Mouse (Mus musculus) midbrain, embryonic 12.5 days (tissue): ENCODE results near the gene Egfem1. TPM values are rescaled to one million over a fixed set of nuclear protein-coding genes. Genes with fewer than 3 reads are reported as not detected.

Experiments
- ATAC-seq: fragments of 200-750 bp; cut with Nextera tagmentation; 2 replicates; pipeline ENCODE4 v1.8.0; 2017; ENCODE audit warnings: low read depth, moderate TSS enrichment, moderate library complexity; ENCODE audit not compliant: low FRiP score
- H3K27ac ChIP-seq: fragments of 300-500 bp; sonication (generic); replicated peaks from 2 replicates; pipeline ENCODE4 v1.5.1; 2016; ENCODE audit warnings: mild to moderate bottlenecking
- H3K27me3 ChIP-seq: fragments of 300-500 bp; sonication (generic); 2 replicates; pipeline ENCODE4 v1.6.1; 2016; ENCODE audit warnings: mild to moderate bottlenecking
- H3K36me3 ChIP-seq: fragments of 300-500 bp; sonication (generic); 2 replicates; pipeline ENCODE4 v1.6.1; 2016
- H3K4me1 ChIP-seq: fragments of 300-500 bp; sonication (generic); 2 replicates; pipeline ENCODE4 v1.6.1; 2016
- H3K4me2 ChIP-seq: fragments of 300-500 bp; sonication (generic); replicated peaks from 2 replicates; pipeline ENCODE4 v1.6.1; 2016; ENCODE audit warnings: mild to moderate bottlenecking, moderate library complexity
- H3K4me3 ChIP-seq: fragments of 300-500 bp; sonication (generic); 2 replicates; pipeline ENCODE4 v1.5.1; 2016; ENCODE audit warnings: mild to moderate bottlenecking
- H3K9ac ChIP-seq: fragments of 300-500 bp; sonication (generic); replicated peaks from 2 replicates; pipeline ENCODE4 v1.6.1; 2016; ENCODE audit warnings: mild to moderate bottlenecking, moderate library complexity
- H3K9me3 ChIP-seq: fragments of 300-500 bp; sonication (generic); 2 replicates; pipeline ENCODE4 v1.6.1; 2016; ENCODE audit warnings: mild to moderate bottlenecking
- WGBS: fragments of 180-500 bp; shearing (Covaris S2); methylation state at CpG from one replicate; pipeline ENCODE4 v1.1.7; 2016; 5-methylcytosine and 5-hydroxymethylcytosine counted together
- polyA plus RNA-seq: library from polyadenylated mRNA; unstranded; fragments of >200 nt; fragmentation: Nextera tagmentation; extraction: Ambion mirVana; gene quantifications from 2 replicates; pipeline ENCODE4 v1.2.1, GENCODE M21; 2016

The Egfem1 gene
- polyA plus RNA-seq = 16.9 and 21.4 TPM in 2 replicates

DNA sequence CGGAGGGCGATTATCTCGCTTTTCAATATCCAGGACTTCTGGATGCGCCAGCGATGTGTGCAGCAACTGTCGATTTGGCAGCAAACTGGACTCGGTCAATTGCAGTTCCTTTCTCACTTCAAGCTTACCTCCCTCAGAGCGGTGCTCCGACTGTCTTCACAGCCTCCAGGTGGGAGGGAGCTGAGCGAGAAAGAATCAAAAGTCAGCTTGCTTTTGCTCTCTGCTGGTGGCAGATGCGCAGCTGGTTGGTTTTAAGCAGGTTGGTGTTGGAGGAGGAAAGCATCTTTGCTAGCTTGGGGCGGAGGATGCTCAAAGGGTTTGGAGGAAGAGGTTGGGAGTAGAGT lies at the start of gene Egfem1:
Gene Egfem1, plus strand, starts transcription at position 72 of the 344 bp plus-strand sequence.
- H3K27me3 ChIP-seq = peaks cover 16% of the 10 kb centered on the region
- ATAC-seq = no peak; the same call in 1 of the 2 replicates
- H3K36me3 ChIP-seq = no peaks in the 10 kb centered on the region
- H3K9ac ChIP-seq = peak within 1 kb of the TSS; percentile 68
- WGBS = 5% methylated on average over 12 of the region's 12 CpGs
- H3K4me3 ChIP-seq = peak within 1 kb of the TSS; percentile 64
- H3K27ac ChIP-seq = peak within 1 kb of the TSS; percentile 71
- H3K9me3 ChIP-seq = no peaks in the 10 kb centered on the region
- peak within 1 kb of the TSS; percentile 85 for H3K4me2 ChIP-seq
- H3K4me1 ChIP-seq = peaks cover 21% of the 10 kb centered on the region

DNA sequence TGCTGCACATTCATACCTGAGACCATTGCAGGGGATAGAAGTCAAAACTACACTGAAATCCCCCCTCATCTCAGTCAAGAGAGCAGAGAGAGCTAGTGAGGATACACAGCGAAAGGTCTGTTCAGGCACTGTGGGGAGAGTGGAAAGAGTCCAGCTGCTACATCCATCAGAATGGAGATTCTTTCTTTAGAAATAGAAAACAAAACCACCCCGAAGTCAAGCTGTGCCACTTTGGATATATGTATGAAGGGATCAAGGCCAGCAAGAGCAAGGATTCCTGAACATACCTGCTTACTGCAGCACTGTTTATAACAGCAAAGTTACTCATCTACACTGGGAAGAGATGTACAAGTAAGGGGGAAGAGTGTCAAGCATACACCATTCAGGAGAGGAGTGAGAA lies 48.7 kb upstream of the Egfem1 start:
- 55% methylated on average over 2 of the region's 2 CpGs for WGBS
- 0 out of 2 replicates have a peak, but pooled peaks cover 2% of the 10 kb centered on the region for H3K4me1 ChIP-seq
- no peak for ATAC-seq
- H3K4me3 ChIP-seq = no peak overlapping the region
- H3K4me2 ChIP-seq = no peak overlapping the region
- no peak overlapping the region for H3K27ac ChIP-seq
- H3K9me3 ChIP-seq = no peaks in the 10 kb centered on the region
- no peak overlapping the region for H3K9ac ChIP-seq
- no peaks in the 10 kb centered on the region for H3K27me3 ChIP-seq
- H3K36me3 ChIP-seq = no peaks in the 10 kb centered on the region

DNA sequence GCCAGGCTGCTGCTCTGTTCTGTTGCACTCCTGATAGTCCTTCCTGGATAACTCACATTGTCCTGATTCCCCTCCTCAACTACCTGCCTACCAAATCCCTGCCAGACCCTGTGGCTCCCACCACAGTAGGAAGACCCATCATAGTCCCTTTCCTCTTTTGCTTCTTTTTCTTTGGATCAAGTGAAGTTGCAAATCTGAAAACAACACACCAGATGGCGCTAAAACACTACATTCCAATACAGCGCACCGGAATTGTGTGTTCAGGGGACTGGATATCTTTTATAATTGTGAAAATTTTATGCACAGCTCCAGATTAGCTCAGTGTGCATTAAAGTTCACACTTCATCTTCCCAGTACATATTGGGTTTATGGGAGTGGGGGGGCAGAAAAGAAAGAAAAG lies 45.7 kb upstream of the Egfem1 start:
- no peak overlapping the region for H3K9ac ChIP-seq
- H3K4me2 ChIP-seq = no peak overlapping the region
- no peak overlapping the region for H3K4me3 ChIP-seq
- 6% methylated on average over 3 of the region's 3 CpGs for WGBS
- no peak overlapping the region for H3K27ac ChIP-seq
- H3K36me3 ChIP-seq = no peaks in the 10 kb centered on the region
- 0 out of 2 replicates have a peak, but pooled peaks cover 7% of the 10 kb centered on the region for H3K4me1 ChIP-seq
- H3K27me3 ChIP-seq = no peaks in the 10 kb centered on the region
- H3K9me3 ChIP-seq = 0 out of 2 replicates have a peak, but pooled peaks cover 5% of the 10 kb centered on the region
- peak; percentile 58 for ATAC-seq

DNA sequence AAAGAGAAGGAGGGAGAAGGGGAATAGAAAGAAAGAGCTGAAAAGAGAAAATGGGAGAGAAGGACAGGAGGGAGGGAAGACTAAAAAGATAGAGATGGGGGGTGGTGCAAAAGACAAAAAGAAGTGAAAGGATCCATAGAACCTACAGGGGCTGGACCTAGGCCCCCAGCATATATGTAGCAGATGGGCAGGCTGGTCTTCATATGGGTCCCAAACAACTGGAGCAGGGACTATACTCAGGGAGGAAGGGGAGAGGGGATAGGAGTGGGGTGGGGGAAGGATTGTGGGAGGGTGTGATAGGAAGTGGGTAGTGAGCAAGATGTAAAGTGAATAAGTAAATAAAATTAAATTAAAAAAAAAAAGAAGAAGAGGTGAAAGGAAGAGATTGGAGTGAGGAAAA lies 45.2 kb upstream of the Egfem1 start:
- no peaks in the 10 kb centered on the region for H3K27me3 ChIP-seq
- no peak overlapping the region for H3K27ac ChIP-seq
- H3K9ac ChIP-seq = no peak overlapping the region
- H3K9me3 ChIP-seq = 0 out of 2 replicates have a peak, but pooled peaks cover 6% of the 10 kb centered on the region
- H3K4me1 ChIP-seq = 0 out of 2 replicates have a peak, but pooled peaks cover 7% of the 10 kb centered on the region
- no peaks in the 10 kb centered on the region for H3K36me3 ChIP-seq
- H3K4me3 ChIP-seq = no peak overlapping the region
- no peak overlapping the region for H3K4me2 ChIP-seq
- 0 out of 2 replicates have a peak, but pooled peaks have one; percentile 60 for ATAC-seq

DNA sequence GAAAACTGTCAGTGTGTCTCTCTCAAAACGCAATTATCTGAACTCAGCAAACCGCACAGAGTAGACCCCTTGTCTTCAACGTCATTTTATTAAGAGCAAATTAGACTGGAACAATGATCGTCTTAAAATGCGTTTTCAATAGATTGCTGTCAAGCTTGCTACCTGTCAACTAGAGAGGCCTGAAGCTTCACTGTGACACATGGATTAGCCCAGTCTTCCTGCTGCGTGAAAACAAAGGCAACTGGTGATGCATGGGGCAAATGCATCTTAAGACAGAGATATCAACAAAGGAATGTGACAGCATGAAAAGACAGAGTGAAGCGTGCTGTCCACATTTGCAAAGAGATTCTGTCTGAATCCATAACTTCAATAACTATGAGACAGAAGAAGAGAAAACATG lies 41.8 kb upstream of the Egfem1 start:
- no peak for ATAC-seq
- Histone ChIP-seq H3K36me3 (no peaks in the 10 kb centered on the region), H3K9me3 (0 out of 2 replicates have a peak, but pooled peaks cover 6% of the 10 kb centered on the region), H3K4me3 (no peak overlapping the region), H3K27me3 (no peaks in the 10 kb centered on the region), H3K27ac (no peak overlapping the region), H3K4me1 (0 out of 2 replicates have a peak, but pooled peaks cover 7% of the 10 kb centered on the region), H3K4me2 (no peak overlapping the region), H3K9ac (no peak overlapping the region)
- WGBS = 30% methylated on average over 7 of the region's 7 CpGs

DNA sequence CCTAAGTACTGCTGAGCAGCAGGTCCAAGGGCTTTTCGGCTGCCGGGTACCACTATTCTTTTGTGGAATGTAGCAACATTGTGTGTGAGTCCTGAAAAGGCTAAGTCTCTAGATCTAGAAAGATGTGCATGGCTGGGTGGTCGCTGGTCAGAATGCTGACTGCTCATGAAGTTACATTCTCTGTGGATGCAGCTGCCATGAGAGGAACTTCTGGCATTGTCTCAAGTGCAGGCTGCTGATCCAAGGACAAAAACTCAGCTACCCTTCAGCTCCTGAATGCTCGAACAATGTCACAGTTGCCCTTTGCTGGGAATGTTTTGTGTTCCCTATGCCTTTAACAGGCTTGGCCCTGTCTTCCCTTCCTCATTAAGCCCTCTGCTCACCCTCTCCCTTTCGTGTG lies 35.5 kb upstream of the Egfem1 start:
- Histone ChIP-seq H3K27ac (peak overlapping the region; percentile 49; the same call in 1 of the 2 replicates), H3K27me3 (no peaks in the 10 kb centered on the region), H3K9me3 (no peaks in the 10 kb centered on the region), H3K4me2 (no peak overlapping the region), H3K4me3 (no peak overlapping the region), H3K9ac (no peak overlapping the region), H3K36me3 (no peaks in the 10 kb centered on the region), H3K4me1 (peaks cover 15% of the 10 kb centered on the region)
- WGBS = 8% methylated on average over 5 of the region's 5 CpGs
- ATAC-seq = peak; percentile 69; the same call in 1 of the 2 replicates

DNA sequence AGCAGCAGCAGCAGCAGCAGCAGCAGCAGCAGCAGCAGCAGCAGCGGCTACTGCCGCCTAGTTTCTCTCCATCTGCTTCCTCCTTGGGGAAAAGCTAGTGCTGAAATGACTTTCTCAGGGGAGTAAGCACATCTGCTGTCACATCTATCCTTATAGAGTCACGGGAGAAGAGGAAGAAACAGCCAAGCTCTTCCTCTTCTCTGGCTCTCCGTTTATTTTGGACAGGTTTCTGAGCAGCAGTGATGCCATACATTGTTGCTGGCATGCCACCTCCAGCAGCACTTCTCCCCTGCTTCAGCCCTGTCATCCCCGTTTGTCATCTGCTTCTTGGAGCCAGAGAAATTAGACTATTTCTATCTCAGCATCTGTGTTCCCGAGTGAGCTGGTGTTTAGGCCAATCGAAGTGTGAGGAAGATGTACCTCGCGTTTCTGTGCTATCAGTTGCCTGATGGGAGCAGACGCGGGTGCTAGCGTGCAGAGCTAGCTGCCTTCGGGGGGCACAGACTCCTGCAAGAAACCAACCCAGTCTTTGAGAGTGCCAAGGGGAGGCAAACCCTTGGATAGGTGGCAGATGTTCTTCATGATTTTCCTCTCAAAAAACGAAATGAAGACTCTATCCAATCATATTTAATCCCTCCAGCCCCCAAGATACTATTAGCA lies 34.4 kb upstream of the Egfem1 start:
- Histone ChIP-seq H3K27ac (peak overlapping the region; percentile 11; the same call in 1 of the 2 replicates), H3K4me1 (peaks cover 15% of the 10 kb centered on the region), H3K36me3 (no peaks in the 10 kb centered on the region), H3K9me3 (no peaks in the 10 kb centered on the region), H3K4me3 (no peak overlapping the region), H3K9ac (no peak overlapping the region), H3K4me2 (peak overlapping the region; percentile 29; the same call in 1 of the 2 replicates), H3K27me3 (no peaks in the 10 kb centered on the region)
- 69% methylated on average over 14 of the region's 14 CpGs for WGBS
- ATAC-seq = no peak

DNA sequence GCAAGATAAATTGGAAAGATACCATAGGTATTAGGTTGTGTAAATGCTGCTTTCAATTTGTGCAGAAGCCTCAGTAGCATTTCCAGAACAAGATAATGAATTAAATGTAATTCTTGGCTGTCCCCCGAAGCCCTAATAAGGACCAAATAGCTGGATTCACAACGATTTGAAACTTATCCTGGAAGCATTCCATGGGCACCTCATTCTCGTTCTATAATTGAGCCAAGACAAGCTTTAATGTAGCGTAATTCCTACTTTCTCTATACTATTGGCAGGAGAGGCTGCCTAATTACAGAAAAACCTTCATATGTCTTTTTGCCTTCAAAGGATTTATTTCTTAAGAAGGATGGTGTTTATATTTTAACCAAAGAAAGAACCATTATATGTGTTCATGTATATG lies 18.7 kb upstream of the Egfem1 start:
- H3K9ac ChIP-seq = no peak overlapping the region
- ATAC-seq = no peak
- H3K4me3 ChIP-seq = no peak overlapping the region
- H3K4me2 ChIP-seq = no peak overlapping the region
- 81% methylated on average over 4 of the region's 4 CpGs for WGBS
- H3K4me1 ChIP-seq = no peaks in the 10 kb centered on the region
- no peaks in the 10 kb centered on the region for H3K36me3 ChIP-seq
- H3K9me3 ChIP-seq = no peaks in the 10 kb centered on the region
- H3K27me3 ChIP-seq = no peaks in the 10 kb centered on the region
- no peak overlapping the region for H3K27ac ChIP-seq

DNA sequence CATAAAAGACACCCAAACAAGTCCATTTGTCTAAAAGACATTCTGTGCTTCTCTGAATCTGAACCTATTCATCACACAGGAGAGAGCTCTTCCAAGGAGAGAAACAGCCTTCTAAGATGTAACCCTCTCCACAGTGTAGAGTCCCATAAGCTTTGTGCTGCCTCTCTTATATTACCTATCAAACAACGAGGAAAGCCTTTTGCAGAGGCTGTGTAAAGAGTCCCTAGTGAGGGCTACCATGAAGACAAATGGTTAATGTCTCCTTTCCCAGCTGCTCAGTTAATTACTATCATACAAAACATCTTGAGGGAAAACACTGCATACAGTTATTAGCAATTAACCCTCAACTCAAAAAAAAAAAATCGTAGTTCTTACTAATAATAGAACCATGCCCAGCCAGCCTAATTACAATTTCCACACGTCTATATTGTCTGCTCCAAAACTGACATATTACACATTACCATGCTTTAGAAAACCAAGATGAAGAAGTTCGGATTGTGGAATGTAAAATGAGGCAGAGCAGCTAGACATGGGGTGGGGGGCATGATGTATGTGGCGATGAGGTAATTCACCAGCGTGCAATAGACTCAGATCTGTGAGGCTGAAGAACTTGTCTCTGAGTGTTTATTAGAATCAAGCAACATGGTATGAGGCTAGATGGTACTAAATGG lies 13.3 kb upstream of the Egfem1 start:
- no peak for ATAC-seq
- no peaks in the 10 kb centered on the region for H3K9me3 ChIP-seq
- H3K9ac ChIP-seq = no peak overlapping the region

DNA sequence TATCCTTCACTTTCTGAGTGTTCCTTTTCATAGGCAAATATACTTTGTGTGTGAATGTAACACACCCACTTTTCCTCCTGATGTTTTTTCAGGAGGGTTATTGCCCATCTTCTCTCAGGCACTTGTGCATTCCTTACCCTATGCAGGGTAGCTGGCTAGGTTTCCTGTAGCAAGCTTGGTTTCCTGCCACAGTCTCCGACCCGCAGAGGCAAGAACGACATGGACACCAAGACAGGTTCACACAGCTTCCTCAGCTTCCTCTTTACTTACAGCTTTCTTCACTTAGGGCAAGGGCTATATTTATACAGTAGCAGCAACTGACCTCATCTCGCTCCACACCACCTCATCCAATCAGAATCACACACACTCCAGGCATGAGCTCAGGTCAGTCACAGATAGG lies 10.5 kb upstream of the Egfem1 start:
- Histone ChIP-seq H3K4me1 (no peaks in the 10 kb centered on the region), H3K27me3 (no peaks in the 10 kb centered on the region), H3K4me3 (no peak overlapping the region), H3K4me2 (no peak overlapping the region), H3K36me3 (no peaks in the 10 kb centered on the region), H3K9ac (no peak overlapping the region), H3K9me3 (no peaks in the 10 kb centered on the region), H3K27ac (no peak overlapping the region)
- ATAC-seq = no peak
- 89% methylated on average over 4 of the region's 4 CpGs for WGBS

More for the DNA sequence above, 13.3 kb upstream of the Egfem1 start:
- Histone ChIP-seq H3K4me1 (no peaks in the 10 kb centered on the region), H3K4me3 (no peak overlapping the region), H3K27me3 (no peaks in the 10 kb centered on the region), H3K4me2 (no peak overlapping the region), H3K36me3 (no peaks in the 10 kb centered on the region), H3K27ac (no peak overlapping the region)
- WGBS = 86% methylated on average over 6 of the region's 6 CpGs

DNA sequence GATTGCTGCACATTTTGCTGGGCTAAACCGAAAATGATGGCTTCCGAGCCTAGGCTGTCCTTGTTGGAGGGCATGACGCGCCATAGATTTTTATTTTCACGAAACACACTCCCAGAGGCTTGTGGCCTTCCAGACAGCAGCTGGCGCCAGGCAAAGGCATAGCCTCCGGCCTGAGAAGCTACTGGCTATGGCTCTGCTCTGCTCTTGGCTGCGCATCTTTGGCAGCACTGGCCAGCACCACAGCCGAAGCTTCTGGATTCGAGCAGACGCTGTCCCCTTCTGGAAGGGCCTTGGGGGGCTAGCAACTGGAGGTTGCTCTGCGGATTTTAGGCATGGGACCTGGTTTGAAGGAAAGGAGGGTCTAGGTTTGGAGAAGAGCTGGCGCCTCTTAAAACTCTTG lies 306 bp upstream of the Egfem1 start:
- H3K9ac ChIP-seq = peak overlapping the region; percentile 68; the same call in 1 of the 2 replicates
- 9% methylated on average over 13 of the region's 13 CpGs for WGBS
- peak overlapping the region; percentile 64 for H3K4me3 ChIP-seq
- H3K4me2 ChIP-seq = peak overlapping the region; percentile 85
- no peaks in the 10 kb centered on the region for H3K36me3 ChIP-seq
- peaks cover 21% of the 10 kb centered on the region for H3K4me1 ChIP-seq
- H3K27me3 ChIP-seq = peaks cover 16% of the 10 kb centered on the region
- H3K27ac ChIP-seq = no peak overlapping the region
- 0 out of 2 replicates have a peak, but pooled peaks have one; percentile 17 for ATAC-seq
- no peaks in the 10 kb centered on the region for H3K9me3 ChIP-seq

DNA sequence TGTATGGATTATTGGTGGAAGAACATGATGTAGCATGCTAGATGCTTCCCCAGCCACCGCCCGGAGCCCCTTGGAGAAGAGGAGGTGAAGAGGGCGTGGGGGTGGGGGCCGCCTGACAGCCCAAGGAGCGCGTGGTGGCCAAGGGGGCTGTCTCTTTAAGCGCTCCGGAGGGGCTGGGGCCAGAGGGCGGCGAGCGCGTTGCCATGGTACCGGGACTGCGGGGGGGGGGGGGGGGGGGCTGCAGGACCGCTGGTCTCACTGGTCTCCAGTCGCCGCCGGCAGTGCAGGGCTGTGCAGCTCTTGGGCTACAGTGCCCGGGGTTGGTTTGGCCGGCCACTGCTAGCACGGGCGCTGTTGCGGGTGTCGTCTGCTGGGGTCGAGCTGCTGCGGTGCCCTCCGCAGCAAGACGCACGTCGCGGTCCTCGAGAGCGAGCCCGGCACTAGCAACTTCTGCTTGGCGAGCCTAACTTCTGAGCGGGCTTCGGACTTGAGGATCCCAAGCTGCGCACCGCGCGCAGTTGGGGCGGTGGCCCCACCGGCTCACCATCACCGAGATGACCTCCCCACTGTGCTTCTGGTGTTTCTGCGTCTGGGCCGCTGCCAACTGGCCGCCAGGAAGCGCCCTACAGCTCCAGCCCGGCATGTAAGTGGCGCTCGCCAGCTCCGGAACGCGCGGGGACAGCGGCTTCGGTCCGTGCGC lies 623 bp downstream of the Egfem1 start:
- H3K4me3 ChIP-seq = peak overlapping the region; percentile 64
- peak overlapping the region; percentile 71 for H3K27ac ChIP-seq

More for the DNA sequence above, 623 bp downstream of the Egfem1 start:
- under 1% methylated on average over 45 of the region's 59 CpGs for WGBS
- H3K9me3 ChIP-seq = no peaks in the 10 kb centered on the region
- peak; percentile 93 for ATAC-seq
- peaks cover 21% of the 10 kb centered on the region for H3K4me1 ChIP-seq
- H3K4me2 ChIP-seq = peak overlapping the region; percentile 85
- H3K36me3 ChIP-seq = no peaks in the 10 kb centered on the region
- peaks cover 16% of the 10 kb centered on the region for H3K27me3 ChIP-seq
- peak overlapping the region; percentile 68 for H3K9ac ChIP-seq
